Mouse (Mus musculus) adipocyte (in vitro differentiated cells): ENCODE measurements around the gene U2af2.

ENCODE experiments used
- DNase-seq: peaks from one replicate; pipeline ENCODE4 v3.0.0-alpha.2; 2016; ENCODE audit warnings: low spot score

Gene U2af2

GRCm38 (mm10) chr7:5112701-5113100 is 50.8 kb downstream of the U2af2 start:
- peak; percentile 49 for DNase-seq

DNA sequence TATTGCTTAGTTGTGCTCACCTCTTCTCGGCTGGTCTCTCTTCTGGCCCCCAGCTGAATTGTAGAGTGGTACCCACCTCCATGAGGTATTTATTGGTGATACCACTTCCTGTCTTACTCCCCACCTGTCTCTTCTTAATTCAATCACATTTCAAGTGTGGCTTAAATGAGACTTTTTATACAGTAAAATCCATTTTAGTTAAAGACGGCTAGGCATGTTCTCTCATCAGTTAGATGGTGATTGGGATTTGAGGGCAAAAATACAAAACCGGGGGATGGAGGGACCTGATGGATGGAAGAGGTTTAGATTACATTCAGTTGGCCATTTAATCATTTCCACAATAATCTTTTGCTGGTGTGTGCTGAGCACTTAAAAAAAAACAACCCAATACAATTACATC is 54.9 kb downstream of the U2af2 start, which contains the start of gene Rfpl4:
Rfpl4 (minus strand) TSS at position 101 of the 400 bp plus-strand sequence.
- DNase-seq = no peak

- no peak for DNase-seq
These were observed 63.1 kb downstream of the U2af2 start for GRCm38 (mm10) chr7:5125078-5125477.

GRCm38 (mm10) chr7:5125549-5126406 is 63.8 kb downstream of the U2af2 start, which contains the start of gene Rasl2-9:
TSS of gene Rasl2-9 (minus strand) at chr7:5125950.
- DNase-seq = no peak
